Mouse (Mus musculus): ENCODE data around the gene Smco3. TPM values are rescaled to one million over a fixed set of nuclear protein-coding genes. Genes with fewer than 3 reads are reported as not detected.
"Not testable (repeated sequence)": the region's sequence is repeated elsewhere in the genome, so short reads cannot be mapped to it uniquely, and the experiment has no call there.

The Smco3 gene
- polyA plus RNA-seq, 1 experiment from 2014 or later, result 0.24 TPM

DNA sequence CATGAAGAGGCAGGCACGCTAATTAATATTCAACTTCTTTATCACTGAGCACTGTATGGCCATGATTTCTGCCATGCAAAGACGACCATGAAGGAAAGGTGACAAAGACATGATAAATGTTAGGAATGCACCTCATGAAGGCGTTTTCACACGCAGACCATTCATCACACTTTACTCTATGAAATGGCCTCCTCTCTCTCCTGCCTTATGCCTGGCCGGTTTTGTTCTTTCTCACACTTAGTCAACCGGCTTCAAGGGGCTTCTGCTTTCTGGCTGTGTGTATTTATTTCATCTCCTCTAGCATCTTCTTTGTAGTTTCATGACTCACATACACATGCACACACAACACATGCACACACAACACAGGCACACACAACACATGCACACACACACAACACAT, 34.0 kb downstream of the Smco3 start:
- DNase-seq (ENCODE audit: low read depth, low spot score), result no peak
- no peaks in the 10 kb centered on the region for H3K27me3 ChIP-seq
- POLR2A ChIA-PET, result interaction anchor here (0.6 kb wide), 1 partner anchor 178 kb away, joined by 3 read pairs; no protein-coding TSS in a partner anchor
- ATAC-seq, result no peak
- in situ Hi-C loops (cut with MboI; ENCODE audit: low pct_unique_long_range_greater_than_20kb), result loop anchor here (10.0 to 25.0 kb wide), 3 partner anchors 936 to 1876 kb away; partner anchors contain the start of genes Cdkn1b, Gprc5a and Strap
- TF ChIP-seq CTCF (IDR thresholded peaks at IDR 0.05), result no peak
- CTCF ChIA-PET, result no interaction called here

- in situ Hi-C loops (cut with MboI; ENCODE audit: low pct_unique_long_range_greater_than_20kb), result loop anchor here (10.0 to 25.0 kb wide), 3 partner anchors 937 to 1876 kb away; partner anchors contain the start of genes Cdkn1b, Gprc5a and Strap
- no peaks in the 10 kb centered on the region for H3K27me3 ChIP-seq
- TF ChIP-seq CTCF (IDR thresholded peaks at IDR 0.05), result no peak
- no peak for DNase-seq (ENCODE audit: low read depth, low spot score)
- no peak for ATAC-seq
- ChIA-PET CTCF (no interaction called here), POLR2A (interaction anchor here (0.6 kb wide), 1 partner anchor 35 kb away, joined by 3 read pairs; no protein-coding TSS in a partner anchor)
Measured at GRCm38 (mm10) chr6:136800710-136801109, 34.5 kb downstream of the Smco3 start.

DNA sequence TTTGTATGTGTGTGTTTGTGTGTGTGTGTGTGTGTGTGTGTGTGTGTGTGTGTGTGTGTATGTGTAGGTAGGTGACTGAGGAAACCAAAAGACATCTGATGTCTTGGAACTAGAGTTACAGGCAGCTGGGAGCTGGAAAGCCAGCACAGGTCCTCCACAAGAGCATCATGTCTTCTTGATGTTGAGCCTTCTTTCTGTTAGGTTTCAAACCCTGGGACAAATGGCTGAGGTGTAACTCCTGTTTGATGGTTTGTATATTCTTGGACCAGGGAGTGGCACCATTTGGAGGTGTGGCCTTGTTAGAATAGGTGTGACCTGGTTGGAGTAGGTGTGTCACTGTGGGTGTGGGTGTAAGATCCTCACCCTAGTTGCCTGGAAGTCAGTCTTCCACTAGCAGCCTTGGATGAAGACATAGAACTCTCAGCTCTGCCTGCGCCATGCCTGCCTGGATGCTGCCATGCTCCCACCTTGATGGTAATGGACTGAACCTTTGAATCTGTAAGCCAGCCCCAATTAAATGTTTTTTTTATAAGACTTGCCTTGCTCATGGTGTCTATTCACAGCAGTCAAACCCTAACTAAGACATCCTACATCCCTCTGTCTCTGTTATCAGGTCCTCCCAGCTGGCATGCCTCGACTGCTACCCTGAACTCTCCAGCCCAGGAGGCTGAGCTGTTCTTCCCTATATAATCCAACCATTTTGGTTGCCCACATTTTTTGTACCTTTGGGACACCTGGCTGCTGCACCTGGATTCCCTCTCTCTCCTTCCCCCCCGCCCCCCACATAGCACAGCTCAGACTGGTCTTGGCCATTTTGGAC, 37.2 kb downstream of the Smco3 start:
- POLR2A ChIA-PET, ATAC-seq, CTCF ChIA-PET: not testable (repeated sequence)

GRCm38 (mm10) chr6:136795850-136796249, 39.4 kb downstream of the Smco3 start:
- peaks cover 6% of the 10 kb centered on the region for H3K27me3 ChIP-seq
- DNase-seq (ENCODE audit: low read depth, low spot score), result no peak
- TF ChIP-seq CTCF (IDR thresholded peaks at IDR 0.05), result no peak
- in situ Hi-C loops (cut with MboI; ENCODE audit: low pct_unique_long_range_greater_than_20kb), result no loop called here
- ChIA-PET POLR2A (no interaction called here), CTCF (interaction anchor here (0.9 kb wide), 1 partner anchor 375 kb away, joined by 3 read pairs; no protein-coding TSS in a partner anchor)
- ATAC-seq, result no peak

More for the DNA sequence above, 37.2 kb downstream of the Smco3 start:
- in situ Hi-C loops (cut with MboI; ENCODE audit: low pct_unique_long_range_greater_than_20kb); H3K27me3 ChIP-seq; DNase-seq (ENCODE audit: low read depth, low spot score): not testable (repeated sequence)

DNA sequence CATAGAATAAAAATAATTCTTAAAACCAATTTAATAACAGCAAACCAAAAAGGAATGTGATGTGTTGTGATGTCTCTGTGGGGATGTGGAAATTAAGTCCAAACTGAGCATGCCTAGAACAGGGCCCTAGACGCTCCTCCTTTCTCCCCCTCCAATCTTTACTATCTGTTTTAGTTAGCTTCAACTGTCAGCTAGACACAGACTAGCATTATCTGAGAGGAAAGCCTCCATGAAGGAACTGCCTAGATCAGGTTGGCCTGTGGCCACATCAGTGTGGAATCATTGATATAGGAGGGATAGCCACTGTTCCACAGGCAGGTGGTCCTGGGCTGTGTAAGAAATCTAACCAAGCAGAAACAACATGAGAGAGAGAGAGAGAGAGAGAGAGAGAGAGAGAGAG, 40.1 kb downstream of the Smco3 start:
- DNase-seq (ENCODE audit: low read depth, low spot score) (no peak), ATAC-seq (no peak)
- peaks cover 6% of the 10 kb centered on the region for H3K27me3 ChIP-seq
- CTCF ChIA-PET, result no interaction called here
- in situ Hi-C loops (cut with MboI; ENCODE audit: low pct_unique_long_range_greater_than_20kb), result no loop called here
- TF ChIP-seq CTCF (IDR thresholded peaks at IDR 0.05), result no peak
- POLR2A ChIA-PET, result no interaction called here

DNA sequence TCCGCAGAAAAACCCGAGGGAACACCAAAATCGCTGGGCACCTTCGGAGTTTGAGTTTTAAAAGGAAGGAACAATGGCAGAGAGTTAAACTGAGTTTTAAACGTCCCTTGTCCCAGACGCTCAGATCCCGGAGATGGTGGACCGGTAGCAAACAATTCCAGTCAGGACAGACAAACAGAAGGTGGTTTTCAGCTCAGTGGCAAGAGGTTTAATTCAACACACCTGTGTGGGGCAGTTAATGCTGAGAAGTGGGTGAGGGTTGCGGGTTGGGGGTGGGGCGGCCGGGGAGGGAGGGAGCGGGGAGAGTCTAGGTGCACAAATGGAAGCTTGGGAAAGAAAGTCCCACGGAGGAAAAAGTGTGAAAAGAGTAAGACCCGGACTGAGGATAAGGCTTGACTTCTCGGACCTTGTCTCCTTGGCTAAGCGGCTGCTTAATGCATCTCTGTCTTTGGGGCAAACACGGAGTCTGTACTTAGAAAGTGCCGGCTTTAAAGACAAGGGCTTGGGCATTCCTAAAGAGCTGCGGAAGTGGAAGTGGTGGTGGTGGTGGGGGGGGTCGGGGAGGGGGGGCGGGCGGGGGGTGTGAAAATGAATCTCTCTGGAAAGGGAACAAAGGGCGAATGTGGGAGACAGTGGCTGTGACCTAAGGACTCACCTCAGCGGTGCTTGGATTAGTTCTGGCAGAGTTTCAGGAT, 41.3 kb downstream of the Smco3 start:
- in situ Hi-C loops (cut with MboI; ENCODE audit: low pct_unique_long_range_greater_than_20kb), result no loop called here
- ChIA-PET CTCF (no interaction called here), POLR2A (no interaction called here)
- TF ChIP-seq CTCF (IDR thresholded peaks at IDR 0.05), result no peak
- DNase-seq (ENCODE audit: low read depth, low spot score), result no peak
- ATAC-seq, result no peak
- H3K27me3 ChIP-seq, result peaks cover 6% of the 10 kb centered on the region

- in situ Hi-C loops (cut with MboI; ENCODE audit: low pct_unique_long_range_greater_than_20kb), result no loop called here
- no peak for TF ChIP-seq CTCF (IDR thresholded peaks at IDR 0.05)
- DNase-seq (ENCODE audit: low read depth, low spot score) (no peak), ATAC-seq (no peak)
- peaks cover 6% of the 10 kb centered on the region for H3K27me3 ChIP-seq
- POLR2A ChIA-PET, result no interaction called here
- CTCF ChIA-PET, result no interaction called here
Measured at GRCm38 (mm10) chr6:136792884-136793758, 42.1 kb downstream of the Smco3 start.

DNA sequence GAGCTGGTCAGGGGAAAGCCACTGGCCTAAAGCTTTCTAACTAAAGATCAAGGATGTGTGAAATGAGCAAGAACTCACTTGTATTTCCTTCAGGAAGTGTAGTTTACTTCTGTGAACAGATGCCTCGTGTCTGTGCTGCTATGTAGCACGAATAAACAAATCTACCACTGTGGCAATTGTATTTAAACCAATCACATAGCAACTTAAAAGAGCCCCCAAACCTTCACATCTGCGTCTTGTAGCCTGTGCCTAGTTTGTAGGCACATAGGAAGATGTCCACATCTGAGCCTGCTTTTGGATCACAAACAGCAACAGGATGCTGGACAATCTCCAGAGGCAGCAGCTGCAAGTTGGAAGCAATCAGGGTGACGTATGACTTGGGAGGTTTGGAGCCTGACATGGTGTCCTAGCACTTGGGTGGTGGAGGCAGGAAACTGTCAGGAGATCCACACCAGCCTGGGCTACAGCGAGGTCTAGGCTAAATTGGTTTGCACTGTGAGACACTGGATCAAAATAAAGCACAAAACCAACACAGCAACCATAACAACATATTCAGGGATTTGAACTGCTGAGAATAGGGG, 45.8 kb downstream of the Smco3 start:
- peaks cover 6% of the 10 kb centered on the region for H3K27me3 ChIP-seq
- ATAC-seq (no peak), DNase-seq (ENCODE audit: low read depth, low spot score) (no peak)
- in situ Hi-C loops (cut with MboI; ENCODE audit: low pct_unique_long_range_greater_than_20kb), result no loop called here
- TF ChIP-seq CTCF (IDR thresholded peaks at IDR 0.05), result no peak
- ChIA-PET POLR2A (no interaction called here), CTCF (no interaction called here)

DNA sequence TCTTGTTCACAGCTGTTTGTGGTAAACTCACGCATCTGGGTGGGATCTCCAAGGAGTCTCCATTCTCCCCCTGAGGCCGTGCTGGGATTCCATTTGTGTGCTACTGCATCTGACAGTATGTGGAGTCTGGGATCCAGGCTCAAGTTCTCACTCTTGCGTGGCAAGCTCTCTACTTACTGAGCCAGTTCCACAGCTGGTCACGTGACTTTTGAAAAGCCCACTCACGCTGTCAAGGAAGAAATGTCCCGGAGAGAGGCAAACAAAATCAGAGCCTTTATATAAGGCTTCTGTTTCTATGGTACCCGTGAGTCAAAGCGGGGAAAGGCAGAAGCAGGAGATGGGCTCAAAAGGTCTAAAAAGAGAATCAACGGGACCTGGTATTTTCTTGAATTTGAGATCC, 52.5 kb downstream of the Smco3 start:
- in situ Hi-C loops (cut with MboI; ENCODE audit: low pct_unique_long_range_greater_than_20kb), result no loop called here
- POLR2A ChIA-PET, result interaction anchor here (0.7 kb wide), 1 partner anchor 20 kb away, joined by 3 read pairs; no protein-coding TSS in a partner anchor
- TF ChIP-seq CTCF (IDR thresholded peaks at IDR 0.05), result no peak
- DNase-seq (ENCODE audit: low read depth, low spot score) (no peak), ATAC-seq (no peak)
- CTCF ChIA-PET, result no interaction called here
- peaks cover 8% of the 10 kb centered on the region for H3K27me3 ChIP-seq

GRCm38 (mm10) chr6:136782146-136782545, 53.1 kb downstream of the Smco3 start:
- no peak for TF ChIP-seq CTCF (IDR thresholded peaks at IDR 0.05)
- no peak for ATAC-seq
- H3K27me3 ChIP-seq, result peaks cover 8% of the 10 kb centered on the region
- ChIA-PET POLR2A (interaction anchor here (0.7 kb wide), 1 partner anchor 21 kb away, joined by 3 read pairs; no protein-coding TSS in a partner anchor), CTCF (no interaction called here)
- DNase-seq (ENCODE audit: low read depth, low spot score), result no peak
- in situ Hi-C loops (cut with MboI; ENCODE audit: low pct_unique_long_range_greater_than_20kb), result no loop called here
